Mouse (Mus musculus): ENCODE measurements around the gene Iglon5.

DNA sequence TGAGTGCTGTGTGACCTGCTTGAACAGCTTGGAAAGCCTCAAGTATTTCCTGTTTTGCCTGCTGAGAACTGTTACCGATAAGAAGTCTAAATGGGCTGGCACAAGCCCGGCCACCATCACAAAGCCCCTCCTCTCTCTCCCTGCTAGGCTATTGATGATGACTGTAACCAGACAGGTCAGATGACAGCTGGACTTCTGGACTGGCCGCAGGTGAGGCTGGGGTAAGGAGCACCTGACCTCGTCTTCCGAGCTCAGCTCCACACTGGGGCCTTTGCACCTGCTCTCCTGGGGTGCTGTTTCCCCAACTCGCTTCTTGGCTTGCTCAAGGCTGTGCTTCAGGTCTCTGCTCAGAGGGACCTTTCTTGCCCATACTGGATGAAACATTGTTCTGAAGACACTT is 35.5 kb downstream of the Iglon5 start:
- TF ChIP-seq CTCF (IDR thresholded peaks at IDR 0.05; ENCODE audit: low read depth) (no peak), EP300 (IDR thresholded peaks at IDR 0.05; ENCODE audit: low read depth) (no peak)

All from liver, postnatal 0 days (tissue).